Mouse (Mus musculus) G1E-ER4 (cell line): ENCODE results near the gene Prr5. TPM values are rescaled to one million over a fixed set of nuclear protein-coding genes. Genes with fewer than 3 reads are reported as not detected.

ENCODE experiments used
- GATA1 ChIP-seq: IDR thresholded peaks from one replicate; pipeline ENCODE4 v1.8.0; 2012; ENCODE audit warnings: low read length, inconsistent platforms
- polyA plus RNA-seq: library from polyadenylated mRNA; stranded (reverse); fragments of >175 nt; gene quantifications from 2 replicates; pipeline ENCODE4 v1.2.3, GENCODE M21; 2012

Gene Prr5
- polyA plus RNA-seq, 1 experiment = not detected

GRCm38 (mm10) chr15:84653151-84653550 is 16.3 kb upstream of the Prr5 start:
- no peak for TF ChIP-seq GATA1

DNA sequence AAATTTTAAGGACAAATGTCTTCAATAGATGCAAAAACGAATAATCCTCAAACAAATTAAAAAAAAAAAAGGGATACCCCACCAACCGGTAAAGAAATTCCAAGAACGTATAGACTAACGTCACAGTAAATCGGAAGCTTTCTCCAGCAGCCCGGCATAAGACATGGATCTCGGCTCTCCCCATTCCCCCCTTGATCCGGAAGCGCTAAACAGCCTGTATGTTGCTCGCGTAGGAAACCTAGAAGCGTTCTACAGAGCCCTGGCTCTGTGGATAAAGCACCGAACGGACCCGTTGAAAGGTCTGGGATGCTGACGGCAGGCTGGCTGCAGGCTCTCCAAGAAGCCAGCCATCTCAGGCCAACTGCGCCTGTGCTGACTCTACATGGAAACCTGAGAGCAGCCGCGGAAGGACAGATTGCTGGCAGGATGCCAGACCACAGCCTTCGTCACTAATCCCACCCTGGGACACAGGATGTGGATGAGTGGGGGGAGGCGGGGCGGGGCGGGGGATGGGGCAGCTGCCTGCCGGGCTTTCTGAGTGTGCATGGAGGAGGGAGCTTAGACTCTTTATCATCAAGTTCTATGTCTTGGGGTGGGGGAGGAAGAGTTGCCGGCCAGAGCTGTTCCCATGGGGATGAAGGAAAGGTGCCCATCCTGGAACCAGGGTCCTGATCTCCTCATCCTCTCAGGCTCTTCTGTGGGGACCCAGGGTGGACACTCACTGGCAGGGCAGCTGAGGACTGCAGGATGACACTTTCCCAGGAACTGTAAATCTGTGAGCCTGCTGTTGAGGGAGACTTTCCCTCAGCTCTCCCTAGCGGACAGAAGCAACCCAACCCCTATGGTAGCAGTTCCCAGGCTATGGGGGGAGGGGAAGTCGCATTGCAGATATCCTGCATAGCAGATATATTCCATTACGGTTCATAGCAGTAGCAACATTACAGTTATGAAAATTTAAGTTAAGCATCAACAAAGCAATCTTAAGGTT is 15.1 kb upstream of the Prr5 start:
- no peak for TF ChIP-seq GATA1

DNA sequence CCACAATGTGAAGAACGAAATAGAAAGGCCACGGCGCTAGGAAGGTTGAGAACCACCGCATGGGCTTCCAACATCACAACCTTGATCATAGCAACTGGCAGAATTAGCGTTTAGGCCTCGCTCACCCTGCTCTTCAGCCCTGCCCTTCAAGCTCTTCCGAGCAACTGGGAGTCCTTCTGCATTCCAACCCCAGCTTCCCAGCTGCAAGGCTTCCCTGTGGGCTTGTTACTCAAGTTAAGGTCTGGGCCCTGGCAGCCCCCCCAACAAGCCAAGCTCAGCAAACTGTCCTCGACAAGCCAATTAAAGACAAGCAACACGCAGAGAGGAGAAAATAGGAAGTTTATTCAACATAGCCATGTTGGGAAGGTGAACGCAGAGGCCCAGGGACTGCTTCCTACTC is 14.4 kb upstream of the Prr5 start:
- no peak for TF ChIP-seq GATA1

DNA sequence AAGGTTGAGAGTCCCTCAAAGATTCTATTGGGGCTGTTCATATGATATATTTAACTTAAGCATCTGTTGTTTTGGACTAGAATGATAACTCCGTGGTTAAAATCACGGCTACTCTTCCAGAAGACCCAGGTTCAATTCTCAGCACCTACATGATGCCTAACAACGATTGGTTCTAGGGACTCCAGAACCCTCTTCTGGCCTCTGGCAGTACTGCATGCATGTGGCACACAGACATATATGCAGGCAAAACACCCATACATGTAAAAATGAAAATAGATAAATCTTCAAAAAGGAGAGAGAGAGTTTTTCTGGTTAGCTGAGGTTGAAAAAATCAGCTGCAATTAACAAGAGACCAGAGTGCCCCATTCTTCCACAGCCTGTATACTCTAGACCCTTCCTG is 12.7 kb upstream of the Prr5 start:
- TF ChIP-seq GATA1 = no peak

GRCm38 (mm10) chr15:84657384-84658064 is 11.9 kb upstream of the Prr5 start:
- no peak for TF ChIP-seq GATA1

DNA sequence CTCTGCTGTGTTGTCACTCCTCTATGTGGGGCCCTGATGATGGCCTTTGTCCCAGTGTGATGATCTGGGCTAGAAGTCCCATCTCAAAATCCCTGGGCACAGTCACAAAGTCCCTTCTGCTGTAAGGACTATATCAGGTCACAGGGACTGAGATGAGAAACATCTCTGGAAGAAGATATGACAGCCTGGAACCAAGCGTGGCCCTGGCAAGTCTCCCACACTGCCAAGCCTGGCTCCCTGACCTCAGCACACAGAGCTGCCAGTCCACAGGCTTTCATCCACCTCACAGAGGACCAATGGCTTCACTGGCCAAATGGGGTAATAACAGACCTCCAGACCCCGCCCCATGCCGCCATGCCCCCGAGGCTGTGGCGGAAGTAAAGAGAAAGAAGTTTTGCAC is 10.8 kb upstream of the Prr5 start:
- no peak for TF ChIP-seq GATA1

DNA sequence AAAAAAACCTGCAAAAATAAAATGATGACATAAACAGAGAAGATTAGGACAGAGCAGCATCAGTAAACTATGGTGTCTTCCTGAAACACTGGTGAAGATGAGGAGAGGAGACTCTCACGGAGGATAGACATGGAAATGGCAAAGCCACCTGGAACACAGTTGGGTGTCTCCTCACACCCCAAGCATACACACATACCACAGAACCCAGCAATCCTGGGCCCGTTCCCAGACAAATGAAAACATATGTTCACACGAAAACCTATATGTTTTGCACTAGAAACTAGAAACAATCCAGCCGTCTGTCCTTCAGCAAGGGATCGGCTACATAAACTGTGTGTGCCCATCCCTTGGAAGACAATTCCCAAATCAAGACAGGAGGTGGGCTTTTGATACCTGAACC is 9.6 kb upstream of the Prr5 start:
- TF ChIP-seq GATA1 = no peak

- TF ChIP-seq GATA1 = no peak
Observed at GRCm38 (mm10) chr15:84661274-84661673, 8.1 kb upstream of the Prr5 start.

- no peak for TF ChIP-seq GATA1
Observed at GRCm38 (mm10) chr15:84662952-84663684, 6.3 kb upstream of the Prr5 start.

DNA sequence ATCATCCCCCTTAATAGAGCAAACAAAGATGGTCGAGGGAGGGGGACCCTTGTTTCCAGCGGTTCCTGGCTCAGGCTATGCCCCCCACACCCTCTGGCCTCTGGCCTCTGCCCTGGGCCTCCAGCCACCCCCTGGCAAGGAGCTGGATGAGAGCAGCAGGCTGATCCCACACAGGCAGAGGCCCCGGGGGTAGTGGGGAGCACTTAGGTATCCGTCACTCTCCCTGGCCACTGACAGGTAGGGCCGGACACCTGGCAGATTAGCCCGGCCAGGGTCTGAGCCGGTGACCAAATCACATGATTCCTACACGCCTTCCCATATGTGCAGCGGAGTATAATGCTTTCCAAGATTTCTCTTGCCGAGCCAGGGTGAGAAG is 5.7 kb upstream of the Prr5 start:
- no peak for TF ChIP-seq GATA1

GRCm38 (mm10) chr15:84664542-84665460 is 4.6 kb upstream of the Prr5 start:
- no peak for TF ChIP-seq GATA1

- no peak for TF ChIP-seq GATA1
Observed at GRCm38 (mm10) chr15:84665662-84666061, 3.8 kb upstream of the Prr5 start.

GRCm38 (mm10) chr15:84666065-84666464 is 3.4 kb upstream of the Prr5 start:
- TF ChIP-seq GATA1 = no peak

DNA sequence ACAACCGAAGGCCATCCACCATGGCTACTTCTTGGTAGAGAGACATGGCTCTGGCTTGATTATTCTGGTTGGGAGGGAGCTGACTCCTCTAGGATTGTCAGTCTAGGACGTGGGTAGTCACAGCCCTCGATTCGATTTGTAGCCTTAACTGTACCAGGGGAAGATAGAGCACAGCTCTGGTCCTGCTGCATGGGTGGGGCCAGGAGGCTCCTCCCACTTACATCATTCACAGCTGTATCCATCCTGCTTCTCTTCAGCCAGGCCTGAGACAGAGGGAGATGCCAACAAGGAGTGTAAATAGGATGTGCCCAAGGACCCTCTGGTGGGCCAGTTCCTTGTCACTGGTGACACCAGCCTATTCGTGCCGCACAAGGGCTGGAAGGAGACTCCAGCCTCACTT is 1.8 kb upstream of the Prr5 start:
- no peak for TF ChIP-seq GATA1

GRCm38 (mm10) chr15:84669771-84670656 is 594 bp downstream of the Prr5 start:
- no peak for TF ChIP-seq GATA1
